Mouse (Mus musculus): Measurements from ENCODE around the gene Gxylt1.

DNA sequence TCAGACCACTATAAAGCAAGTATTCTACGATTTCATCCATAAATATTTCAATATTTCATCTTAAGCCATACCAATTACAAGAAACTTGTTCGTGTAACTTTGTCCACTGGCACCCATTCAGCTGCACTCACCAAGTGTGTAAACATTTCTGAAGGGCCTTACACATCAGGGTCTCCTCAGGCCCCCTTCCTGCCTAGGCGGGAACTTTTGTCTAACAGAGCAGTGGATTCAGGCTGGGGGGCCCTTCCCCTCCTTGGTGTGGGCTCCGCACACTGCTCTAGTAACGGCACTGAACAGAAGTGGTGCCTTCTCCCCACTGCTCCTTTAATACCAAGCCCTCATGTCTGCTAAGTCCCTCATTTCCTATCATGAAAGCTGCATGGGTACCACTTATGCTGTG, 12.7 kb downstream of the Gxylt1 start:
- no peak for TF ChIP-seq CTCF (IDR thresholded peaks at IDR 0.05; ENCODE audit: borderline replicate concordance, insufficient read depth, low read depth, low read length)
- no peak for TF ChIP-seq POLR2A (IDR thresholded peaks at IDR 0.05; ENCODE audit: borderline replicate concordance, insufficient read depth, low read length)

All from cerebellum, adult 2 months (tissue).